Mouse (Mus musculus): ENCODE data around the gene Gm26566. TPM values are rescaled to one million over a fixed set of nuclear protein-coding genes. Genes with fewer than 3 reads are reported as not detected.
"Not testable (repeated sequence)": the region's sequence is repeated elsewhere in the genome, so short reads cannot be mapped to it uniquely, and the experiment has no call there.

Gene Gm26566
- polyA plus RNA-seq, 1 experiment from 2014 or later = 0.62 TPM

DNA sequence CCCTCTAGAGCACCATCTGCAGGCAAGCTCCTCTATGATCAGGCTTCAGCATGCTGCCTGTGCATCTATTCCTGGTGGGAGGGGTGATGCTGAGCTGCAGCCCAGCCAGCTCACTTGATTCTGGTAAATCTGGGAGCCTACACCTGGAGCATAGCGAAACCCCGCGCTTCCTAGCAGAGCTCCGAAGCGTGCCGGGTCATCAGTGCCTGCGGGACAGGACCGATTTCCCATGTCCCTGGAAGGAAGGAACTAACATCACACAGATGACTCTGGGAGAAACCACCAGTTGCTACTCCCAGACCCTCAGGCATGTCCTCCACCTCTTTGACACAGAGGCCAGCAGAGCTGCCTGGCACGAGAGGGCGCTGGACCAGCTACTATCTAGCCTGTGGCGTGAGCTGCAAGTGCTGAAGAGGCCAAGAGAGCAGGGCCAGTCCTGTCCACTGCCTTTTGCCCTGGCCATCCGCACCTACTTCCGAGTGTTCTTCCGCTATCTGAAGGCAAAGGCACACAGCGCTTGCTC is 33.3 kb downstream of the Gm26566 start, which contains the start of gene Gm13271:
Gene Gm13271 (plus strand): TSS at position 51 of the 523 bp plus-strand sequence.
- H3K27me3 ChIP-seq (replicated peaks; ENCODE audit: control insufficient read depth, insufficient read depth, low read length); H3K9ac ChIP-seq (ENCODE audit: low read depth, low read length); H3K4me1 ChIP-seq (ENCODE audit: control insufficient read depth, insufficient read depth, low read length); H3K4me2 ChIP-seq (ENCODE audit: low read depth, low read length); H3K36me3 ChIP-seq (ENCODE audit: control insufficient read depth, insufficient read depth, low read length); H3K9me3 ChIP-seq (ENCODE audit: control insufficient read depth, low read length); H3K27ac ChIP-seq (ENCODE audit: low read length); H3K4me3 ChIP-seq (ENCODE audit: low read length); ATAC-seq: not testable (repeated sequence)
- 74% methylated on average over 14 of the region's 15 CpGs for WGBS

DNA sequence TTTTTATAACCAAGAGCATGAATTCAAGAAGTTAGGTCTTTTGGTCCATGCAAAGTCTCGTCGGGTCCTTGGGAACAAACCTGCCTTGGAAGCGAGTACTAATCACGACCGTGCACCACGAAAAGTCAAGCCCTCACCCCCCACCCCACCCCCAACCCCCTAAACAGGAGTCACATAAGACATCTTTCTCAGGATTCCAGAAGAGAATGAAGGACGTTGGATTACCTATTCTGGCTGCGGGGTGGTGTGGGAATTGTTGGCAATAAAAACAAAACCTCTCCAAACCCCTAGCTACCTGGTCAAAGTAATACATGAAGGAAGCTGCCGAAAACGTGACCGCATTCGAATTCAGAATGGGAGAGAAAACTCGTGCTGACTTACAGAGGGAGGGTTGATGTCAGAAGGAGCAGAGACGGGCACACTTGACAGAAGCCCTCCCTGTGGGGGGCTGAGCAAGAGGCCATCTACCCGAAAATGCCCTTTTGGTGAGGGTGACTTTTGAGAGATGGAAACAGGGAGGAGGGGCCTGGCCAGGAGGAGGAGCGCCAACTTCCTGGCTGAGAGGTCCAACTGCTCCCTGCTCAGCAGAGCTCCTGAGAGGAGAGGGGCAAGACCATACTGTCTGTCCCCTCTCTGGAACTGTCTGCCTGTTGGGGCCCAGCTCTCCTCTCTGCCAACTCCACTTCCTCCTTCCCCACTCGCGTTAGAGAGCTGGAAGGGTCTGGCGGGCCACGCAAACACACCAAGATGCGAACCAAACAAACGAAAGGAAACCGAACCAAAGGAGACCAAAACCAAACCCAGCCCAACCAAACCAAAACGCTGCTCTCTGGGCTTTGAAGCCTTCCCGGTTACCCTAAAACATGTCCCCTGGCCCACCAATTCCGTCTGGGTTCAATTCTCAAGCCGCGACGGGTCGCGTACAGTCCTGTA is 35.2 kb downstream of the Gm26566 start:
- H3K4me3 ChIP-seq (ENCODE audit: low read length) = peak overlapping the region; percentile 49
- H3K9ac ChIP-seq (ENCODE audit: low read depth, low read length) = peak overlapping the region; percentile 72
- H3K4me1 ChIP-seq (ENCODE audit: control insufficient read depth, insufficient read depth, low read length); H3K36me3 ChIP-seq (ENCODE audit: control insufficient read depth, insufficient read depth, low read length); H3K27me3 ChIP-seq (replicated peaks; ENCODE audit: control insufficient read depth, insufficient read depth, low read length); H3K9me3 ChIP-seq (ENCODE audit: control insufficient read depth, low read length): not testable (repeated sequence)
- ATAC-seq = peak; percentile 33; the same call in 1 of the 2 replicates
- peak overlapping the region; percentile 94 for H3K27ac ChIP-seq (ENCODE audit: low read length)
- H3K4me2 ChIP-seq (ENCODE audit: low read depth, low read length) = peak overlapping the region; percentile 59
- 10% methylated on average over 28 of the region's 31 CpGs for WGBS

DNA sequence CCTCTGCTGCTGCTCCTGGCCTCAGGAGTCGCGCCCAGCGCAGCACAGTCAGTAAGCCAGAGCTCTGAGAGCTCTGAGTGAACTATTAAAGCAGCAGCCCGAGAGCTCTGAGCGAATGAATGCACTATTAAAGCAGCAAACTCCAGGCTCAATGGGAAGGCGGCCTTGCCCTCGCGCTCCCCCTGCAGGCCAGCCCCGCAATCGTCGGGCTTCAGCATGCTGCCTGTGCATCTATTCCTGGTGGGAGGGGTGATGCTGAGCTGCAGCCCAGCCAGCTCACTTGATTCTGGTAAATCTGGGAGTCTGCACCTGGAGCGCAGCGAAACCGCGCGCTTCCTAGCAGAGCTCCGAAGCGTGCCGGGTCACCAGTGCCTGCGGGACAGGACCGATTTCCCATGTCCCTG is 36.0 kb downstream of the Gm26566 start:
- H3K36me3 ChIP-seq (ENCODE audit: control insufficient read depth, insufficient read depth, low read length); H3K9me3 ChIP-seq (ENCODE audit: control insufficient read depth, low read length); H3K27me3 ChIP-seq (replicated peaks; ENCODE audit: control insufficient read depth, insufficient read depth, low read length); H3K4me1 ChIP-seq (ENCODE audit: control insufficient read depth, insufficient read depth, low read length): not testable (repeated sequence)
- under 1% methylated on average over 19 of the region's 21 CpGs for WGBS
- Histone ChIP-seq H3K4me2 (ENCODE audit: low read depth, low read length) (peak overlapping the region; percentile 59), H3K4me3 (ENCODE audit: low read length) (peak overlapping the region; percentile 49), H3K9ac (ENCODE audit: low read depth, low read length) (peak overlapping the region; percentile 72), H3K27ac (ENCODE audit: low read length) (peak overlapping the region; percentile 94)
- peak; percentile 100 for ATAC-seq

DNA sequence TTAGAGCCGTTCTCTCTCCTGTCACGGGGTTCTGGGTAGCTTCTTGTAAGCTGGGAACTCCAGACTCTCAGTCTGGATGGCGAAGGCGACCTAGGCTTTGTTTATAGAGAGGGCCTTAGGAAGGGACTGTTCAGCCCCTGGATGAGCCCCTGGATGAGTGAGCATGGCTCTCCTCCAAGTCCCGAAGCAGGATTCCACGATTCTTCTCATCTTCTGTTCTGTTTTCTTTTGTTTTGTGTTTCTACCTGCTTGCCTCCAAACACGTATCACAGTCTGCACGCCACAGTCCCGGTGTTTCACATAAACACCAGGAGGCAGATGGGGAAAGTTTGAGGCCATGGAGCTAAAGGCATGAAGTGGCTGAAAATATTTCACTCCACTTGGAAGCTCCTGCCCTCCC is 37.1 kb downstream of the Gm26566 start:
- 79% methylated on average over 9 of the region's 9 CpGs for WGBS
- not testable (repeated sequence) for H3K4me1 ChIP-seq (ENCODE audit: control insufficient read depth, insufficient read depth, low read length); H3K36me3 ChIP-seq (ENCODE audit: control insufficient read depth, insufficient read depth, low read length); H3K4me2 ChIP-seq (ENCODE audit: low read depth, low read length); ATAC-seq; H3K27ac ChIP-seq (ENCODE audit: low read length); H3K4me3 ChIP-seq (ENCODE audit: low read length); H3K9me3 ChIP-seq (ENCODE audit: control insufficient read depth, low read length); H3K27me3 ChIP-seq (replicated peaks; ENCODE audit: control insufficient read depth, insufficient read depth, low read length); H3K9ac ChIP-seq (ENCODE audit: low read depth, low read length)

DNA sequence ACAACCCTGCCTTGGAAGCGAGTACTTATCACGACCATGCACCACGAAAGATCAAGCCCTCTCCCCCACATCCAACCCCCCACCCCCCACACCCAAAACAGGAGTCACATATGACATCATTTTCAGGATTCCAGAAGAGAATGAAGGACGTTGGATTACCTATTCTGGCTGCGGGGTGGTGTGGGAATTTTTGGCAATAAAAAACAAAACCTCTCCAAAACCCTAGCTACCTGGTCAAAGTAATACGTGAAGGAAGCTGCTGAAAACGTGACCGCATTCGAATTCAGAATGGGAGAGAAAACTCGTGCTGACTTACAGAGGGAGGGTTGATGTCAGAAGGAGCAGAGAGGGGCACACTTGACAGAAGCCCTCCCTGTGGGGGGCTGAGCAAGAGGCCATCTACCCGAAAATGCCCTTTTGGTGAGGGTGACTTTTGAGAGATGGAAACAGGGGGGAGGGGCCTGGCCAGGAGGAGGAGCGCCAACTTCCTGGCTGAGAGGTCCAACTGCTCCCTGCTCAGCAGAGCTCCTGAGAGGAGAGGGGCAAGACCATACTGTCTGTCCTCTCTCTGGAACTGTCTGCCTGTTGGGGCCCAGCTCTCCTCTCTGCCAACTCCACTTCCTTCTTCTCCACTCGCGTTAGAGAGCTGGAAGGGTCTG is 38.1 kb downstream of the Gm26566 start, which contains the start of gene Gm13283:
Gene Gm13283 (plus strand): TSS at position 510 of the 659 bp plus-strand sequence.
- H3K27me3 ChIP-seq (replicated peaks; ENCODE audit: control insufficient read depth, insufficient read depth, low read length); H3K4me1 ChIP-seq (ENCODE audit: control insufficient read depth, insufficient read depth, low read length); ATAC-seq; H3K9me3 ChIP-seq (ENCODE audit: control insufficient read depth, low read length); H3K36me3 ChIP-seq (ENCODE audit: control insufficient read depth, insufficient read depth, low read length): not testable (repeated sequence)
- Histone ChIP-seq H3K4me3 (ENCODE audit: low read length) (peak within 1 kb of the TSS; percentile 37), H3K27ac (ENCODE audit: low read length) (peak within 1 kb of the TSS; percentile 51), H3K9ac (ENCODE audit: low read depth, low read length) (peak within 1 kb of the TSS; percentile 24; the same call in 1 of the 2 replicates), H3K4me2 (ENCODE audit: low read depth, low read length) (peak within 1 kb of the TSS; percentile 39)
- WGBS = 25% methylated on average over 10 of the region's 14 CpGs

DNA sequence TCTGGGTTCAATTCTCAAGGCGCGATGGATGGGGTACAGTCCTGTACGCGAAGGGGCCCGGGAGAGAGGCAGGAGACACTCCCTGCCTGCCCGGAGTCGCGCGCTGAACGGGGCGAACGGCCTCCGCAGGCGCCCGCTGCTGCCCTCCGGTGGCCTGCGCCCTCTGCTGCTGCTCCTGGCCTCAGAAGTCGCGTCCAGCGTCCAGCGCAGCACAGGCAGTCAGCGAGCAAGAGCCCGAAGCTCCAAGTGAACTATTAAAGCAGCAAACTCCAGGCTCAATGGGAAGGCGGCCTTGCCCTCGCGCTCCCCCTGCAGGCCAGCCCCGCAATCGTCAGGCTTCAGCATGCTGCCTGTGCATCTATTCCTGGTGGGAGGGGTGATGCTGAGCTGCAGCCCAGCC is 38.8 kb downstream of the Gm26566 start:
- peak overlapping the region; percentile 37 for H3K4me3 ChIP-seq (ENCODE audit: low read length)
- not testable (repeated sequence) for H3K27me3 ChIP-seq (replicated peaks; ENCODE audit: control insufficient read depth, insufficient read depth, low read length); H3K36me3 ChIP-seq (ENCODE audit: control insufficient read depth, insufficient read depth, low read length); H3K4me1 ChIP-seq (ENCODE audit: control insufficient read depth, insufficient read depth, low read length); H3K9me3 ChIP-seq (ENCODE audit: control insufficient read depth, low read length); ATAC-seq
- H3K27ac ChIP-seq (ENCODE audit: low read length) = peak overlapping the region; percentile 51
- peak overlapping the region; percentile 24; the same call in 1 of the 2 replicates for H3K9ac ChIP-seq (ENCODE audit: low read depth, low read length)
- H3K4me2 ChIP-seq (ENCODE audit: low read depth, low read length) = peak overlapping the region; percentile 39
- WGBS = 0% methylated on average over 21 of the region's 28 CpGs

DNA sequence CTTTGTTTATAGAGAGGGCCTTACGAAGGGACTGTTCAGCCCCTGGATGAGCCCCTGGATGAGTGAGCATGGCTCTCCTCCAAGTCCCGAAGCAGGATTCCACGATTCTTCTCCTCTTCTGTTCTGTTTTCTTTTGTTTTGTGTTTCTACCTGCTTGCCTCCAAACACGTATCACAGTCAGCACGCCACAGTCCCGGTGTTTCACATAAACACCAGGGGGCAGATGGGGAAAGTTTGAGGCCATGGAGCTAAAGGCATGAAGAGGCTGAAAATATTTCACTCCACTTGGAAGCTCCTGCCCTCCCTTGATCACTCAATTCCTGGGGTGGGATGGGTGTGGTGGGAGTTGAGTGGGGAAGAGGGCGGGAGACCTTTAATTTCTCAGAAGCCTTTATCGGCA is 40.2 kb downstream of the Gm26566 start:
- not testable (repeated sequence) for H3K4me3 ChIP-seq (ENCODE audit: low read length); H3K9me3 ChIP-seq (ENCODE audit: control insufficient read depth, low read length)

DNA sequence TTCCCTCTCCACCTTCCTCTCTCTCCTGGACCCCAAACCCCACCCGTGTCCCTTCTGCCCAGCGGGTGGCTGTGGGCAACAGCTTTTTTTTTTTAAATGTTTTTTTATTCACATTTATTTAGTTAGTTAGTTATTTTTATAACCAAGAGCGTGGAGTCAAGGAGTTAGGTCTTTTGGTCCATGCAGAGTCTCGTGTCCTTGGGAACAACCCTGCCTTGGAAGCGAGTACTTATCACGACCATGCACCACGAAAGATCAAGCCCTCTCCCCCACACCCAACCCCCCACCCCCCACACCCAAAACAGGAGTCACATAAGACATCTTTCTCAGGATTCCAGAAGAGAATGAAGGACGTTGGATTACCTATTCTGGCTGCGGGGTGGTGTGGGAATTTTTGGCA is 40.7 kb downstream of the Gm26566 start:
- not testable (repeated sequence) for H3K9me3 ChIP-seq (ENCODE audit: control insufficient read depth, low read length); H3K9ac ChIP-seq (ENCODE audit: low read depth, low read length); H3K4me2 ChIP-seq (ENCODE audit: low read depth, low read length); H3K27ac ChIP-seq (ENCODE audit: low read length); H3K4me1 ChIP-seq (ENCODE audit: control insufficient read depth, insufficient read depth, low read length); H3K4me3 ChIP-seq (ENCODE audit: low read length); H3K36me3 ChIP-seq (ENCODE audit: control insufficient read depth, insufficient read depth, low read length); ATAC-seq; H3K27me3 ChIP-seq (replicated peaks; ENCODE audit: control insufficient read depth, insufficient read depth, low read length)
- WGBS = 65% methylated on average over 8 of the region's 9 CpGs

More for the DNA sequence above, 40.2 kb downstream of the Gm26566 start:
- not testable (repeated sequence) for H3K4me2 ChIP-seq (ENCODE audit: low read depth, low read length); H3K27ac ChIP-seq (ENCODE audit: low read length); H3K27me3 ChIP-seq (replicated peaks; ENCODE audit: control insufficient read depth, insufficient read depth, low read length); ATAC-seq; H3K36me3 ChIP-seq (ENCODE audit: control insufficient read depth, insufficient read depth, low read length); H3K9ac ChIP-seq (ENCODE audit: low read depth, low read length); H3K4me1 ChIP-seq (ENCODE audit: control insufficient read depth, insufficient read depth, low read length)
- WGBS = 57% methylated on average over 6 of the region's 8 CpGs

DNA sequence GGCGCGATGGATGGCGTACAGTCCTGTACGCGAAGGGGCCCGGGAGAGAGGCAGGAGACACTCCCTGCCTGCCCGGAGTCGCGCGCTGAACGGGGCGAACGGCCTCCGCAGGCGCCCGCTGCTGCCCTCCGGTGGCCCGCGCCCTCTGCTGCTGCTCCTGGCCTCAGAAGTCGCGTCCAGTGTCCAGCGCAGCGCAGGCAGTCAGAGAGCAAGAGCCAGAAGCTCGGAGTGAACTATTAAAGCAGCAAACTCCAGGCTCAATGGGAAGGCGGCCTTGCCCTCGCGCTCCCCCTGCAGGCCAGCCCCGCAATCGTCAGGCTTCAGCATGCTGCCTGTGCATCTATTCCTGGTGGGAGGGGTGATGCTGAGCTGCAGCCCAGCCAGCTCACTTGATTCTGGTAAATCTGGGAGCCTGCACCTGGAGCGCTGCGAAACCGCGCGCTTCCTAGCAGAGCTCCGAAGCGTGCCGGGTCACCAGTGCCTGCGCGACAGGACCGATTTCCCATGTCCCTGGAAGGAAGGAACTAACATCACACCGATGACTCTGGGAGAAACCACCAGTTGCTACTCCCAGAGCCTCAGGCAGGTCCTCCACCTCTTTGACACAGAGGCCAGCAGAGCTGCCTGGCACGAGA is 41.9 kb downstream of the Gm26566 start:
- peak overlapping the region; percentile 39 for H3K4me3 ChIP-seq (ENCODE audit: low read length)
- H3K9ac ChIP-seq (ENCODE audit: low read depth, low read length) = peak overlapping the region; percentile 54; the same call in 1 of the 2 replicates
- not testable (repeated sequence) for H3K9me3 ChIP-seq (ENCODE audit: control insufficient read depth, low read length); ATAC-seq; H3K36me3 ChIP-seq (ENCODE audit: control insufficient read depth, insufficient read depth, low read length); H3K27me3 ChIP-seq (replicated peaks; ENCODE audit: control insufficient read depth, insufficient read depth, low read length); H3K4me1 ChIP-seq (ENCODE audit: control insufficient read depth, insufficient read depth, low read length)
- WGBS = 3% methylated on average over 22 of the region's 42 CpGs
- H3K27ac ChIP-seq (ENCODE audit: low read length) = peak overlapping the region; percentile 61; the same call in 1 of the 2 replicates
- peak overlapping the region; percentile 47 for H3K4me2 ChIP-seq (ENCODE audit: low read depth, low read length)

Data from intestine, embryonic 16.5 days (tissue).